Mouse (Mus musculus) liver, embryonic 14.5 days (tissue): Measurements from ENCODE around the gene Stambp.

Experiments
- CTCF ChIP-seq: IDR thresholded peaks from 2 replicates; pipeline ENCODE4 v1.5.1; 2016; ENCODE audit warnings: antibody characterized with exemption, low read depth, control low read depth
- EP300 ChIP-seq: IDR thresholded peaks from 2 replicates; pipeline ENCODE4 v1.6.1; 2016; ENCODE audit warnings: antibody characterized with exemption, low read depth

DNA sequence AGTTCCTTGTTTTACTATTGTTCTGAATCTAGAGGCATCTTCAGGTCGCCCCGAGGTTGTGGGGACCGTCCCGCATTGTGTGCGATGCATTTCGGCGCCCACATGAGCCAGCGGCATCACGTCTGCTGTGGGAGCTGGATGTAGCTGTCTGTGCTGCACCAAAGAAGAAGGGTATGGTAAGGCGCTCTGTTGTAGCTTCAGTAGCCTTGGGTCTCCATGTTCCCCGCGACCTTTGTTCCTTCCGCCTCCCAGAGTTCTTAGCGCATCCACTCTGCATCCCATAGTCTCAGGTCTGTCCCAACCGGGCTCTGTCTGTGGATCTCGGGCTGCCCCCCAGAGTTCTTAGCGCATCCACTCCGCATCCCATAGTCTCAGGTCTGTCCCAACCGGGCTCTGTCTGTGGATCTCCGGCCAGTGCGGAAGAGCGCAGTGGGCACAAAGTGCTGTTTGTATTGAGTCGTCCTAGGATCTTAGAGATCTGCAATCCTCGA is 26.6 kb upstream of the Stambp start:
- TF ChIP-seq EP300 (no peak), CTCF (no peak)
